Mouse (Mus musculus): ENCODE data around the gene Olfr1280. TPM values are rescaled to one million over a fixed set of nuclear protein-coding genes. Genes with fewer than 3 reads are reported as not detected.
"Not testable (repeated sequence)": the region's sequence is repeated elsewhere in the genome, so short reads cannot be mapped to it uniquely, and the experiment has no call there.

The Olfr1280 gene
- not detected in 2 replicates for polyA plus RNA-seq (2015; fragmentation: Nextera tagmentation; extraction: Ambion mirVana)

- ATAC-seq (ENCODE audit: low read depth) = no peak
- no peak within 1 kb of the TSS for H3K4me2 ChIP-seq (ENCODE audit: low read depth, low read length)
- H3K4me1 ChIP-seq (replicated peaks; ENCODE audit: control insufficient read depth, insufficient read depth, low read length) = no peaks in the 10 kb centered on the region
- no peak within 1 kb of the TSS for H3K4me3 ChIP-seq (ENCODE audit: low read length)
- no peak within 1 kb of the TSS for H3K27ac ChIP-seq (ENCODE audit: low read length)
- no peaks in the 10 kb centered on the region for H3K36me3 ChIP-seq (ENCODE audit: control insufficient read depth, insufficient read depth, low read length)
- H3K9ac ChIP-seq (ENCODE audit: low read length) = no peak within 1 kb of the TSS
- no peaks in the 10 kb centered on the region for H3K9me3 ChIP-seq (ENCODE audit: control insufficient read depth, low read length)
- no peaks in the 10 kb centered on the region for H3K27me3 ChIP-seq (ENCODE audit: control insufficient read depth, insufficient read depth, low read depth, low read length)
Observed at GRCm38 (mm10) chr2:111313717-111314116, at the start of gene Olfr1280. Olfr1280 (plus strand) TSS chr2:111314017.

- Histone ChIP-seq H3K4me1 (replicated peaks; ENCODE audit: control insufficient read depth, insufficient read depth, low read length) (no peaks in the 10 kb centered on the region), H3K9me3 (ENCODE audit: control insufficient read depth, low read length) (peaks cover 2% of the 10 kb centered on the region), H3K9ac (ENCODE audit: low read length) (no peak within 1 kb of the TSS), H3K36me3 (ENCODE audit: control insufficient read depth, insufficient read depth, low read length) (no peaks in the 10 kb centered on the region), H3K27me3 (ENCODE audit: control insufficient read depth, insufficient read depth, low read depth, low read length) (no peaks in the 10 kb centered on the region), H3K4me2 (ENCODE audit: low read depth, low read length) (no peak within 1 kb of the TSS), H3K4me3 (ENCODE audit: low read length) (no peak within 1 kb of the TSS), H3K27ac (ENCODE audit: low read length) (no peak within 1 kb of the TSS)
- no peak for ATAC-seq (ENCODE audit: low read depth)
- WGBS = 81% methylated on average over 2 of the region's 2 CpGs
Observed at GRCm38 (mm10) chr2:111274006-111274405, 39.8 kb upstream of the Olfr1280 start, which contains the start of gene Olfr1277. Olfr1277 (minus strand) TSS chr2:111274106.

GRCm38 (mm10) chr2:111289836-111290235, 24.0 kb upstream of the Olfr1280 start, which contains the start of gene Olfr1278:
Olfr1278 (plus strand) TSS chr2:111290136.
- Histone ChIP-seq H3K9ac (ENCODE audit: low read length) (no peak within 1 kb of the TSS), H3K27ac (ENCODE audit: low read length) (no peak within 1 kb of the TSS), H3K9me3 (ENCODE audit: control insufficient read depth, low read length) (no peaks in the 10 kb centered on the region), H3K4me2 (ENCODE audit: low read depth, low read length) (no peak within 1 kb of the TSS), H3K36me3 (ENCODE audit: control insufficient read depth, insufficient read depth, low read length) (no peaks in the 10 kb centered on the region), H3K27me3 (ENCODE audit: control insufficient read depth, insufficient read depth, low read depth, low read length) (no peaks in the 10 kb centered on the region), H3K4me3 (ENCODE audit: low read length) (no peak within 1 kb of the TSS), H3K4me1 (replicated peaks; ENCODE audit: control insufficient read depth, insufficient read depth, low read length) (no peaks in the 10 kb centered on the region)
- ATAC-seq (ENCODE audit: low read depth) = no peak

- no peaks in the 10 kb centered on the region for H3K27me3 ChIP-seq (ENCODE audit: control insufficient read depth, insufficient read depth, low read depth, low read length)
- ATAC-seq (ENCODE audit: low read depth) = no peak
- H3K9ac ChIP-seq (ENCODE audit: low read length) = no peak overlapping the region
- H3K36me3 ChIP-seq (ENCODE audit: control insufficient read depth, insufficient read depth, low read length) = no peaks in the 10 kb centered on the region
- no peaks in the 10 kb centered on the region for H3K4me1 ChIP-seq (replicated peaks; ENCODE audit: control insufficient read depth, insufficient read depth, low read length)
- no peak overlapping the region for H3K4me3 ChIP-seq (ENCODE audit: low read length)
- no peak overlapping the region for H3K27ac ChIP-seq (ENCODE audit: low read length)
- no peak overlapping the region for H3K4me2 ChIP-seq (ENCODE audit: low read depth, low read length)
- H3K9me3 ChIP-seq (ENCODE audit: control insufficient read depth, low read length) = no peaks in the 10 kb centered on the region
Observed at GRCm38 (mm10) chr2:111298541-111298940, 15.3 kb upstream of the Olfr1280 start.

- Histone ChIP-seq H3K36me3 (ENCODE audit: control insufficient read depth, insufficient read depth, low read length) (no peaks in the 10 kb centered on the region), H3K9me3 (ENCODE audit: control insufficient read depth, low read length) (no peaks in the 10 kb centered on the region), H3K27me3 (ENCODE audit: control insufficient read depth, insufficient read depth, low read depth, low read length) (no peaks in the 10 kb centered on the region), H3K27ac (ENCODE audit: low read length) (no peak within 1 kb of the TSS), H3K4me3 (ENCODE audit: low read length) (no peak within 1 kb of the TSS), H3K9ac (ENCODE audit: low read length) (no peak within 1 kb of the TSS), H3K4me1 (replicated peaks; ENCODE audit: control insufficient read depth, insufficient read depth, low read length) (no peaks in the 10 kb centered on the region), H3K4me2 (ENCODE audit: low read depth, low read length) (no peak within 1 kb of the TSS)
- no peak for ATAC-seq (ENCODE audit: low read depth)
Observed at GRCm38 (mm10) chr2:111300374-111300773, 13.4 kb upstream of the Olfr1280 start, which contains the start of gene Olfr1279. Olfr1279 (plus strand) TSS chr2:111300635.

GRCm38 (mm10) chr2:111326220-111326619, 12.4 kb downstream of the Olfr1280 start, which contains the start of gene Olfr1281:
Olfr1281 (plus strand) TSS chr2:111326520.
- no peak for ATAC-seq (ENCODE audit: low read depth)
- H3K27me3 ChIP-seq (ENCODE audit: control insufficient read depth, insufficient read depth, low read depth, low read length) = no peaks in the 10 kb centered on the region
- H3K36me3 ChIP-seq (ENCODE audit: control insufficient read depth, insufficient read depth, low read length) = no peaks in the 10 kb centered on the region
- 63% methylated on average over 2 of the region's 2 CpGs for WGBS
- no peak within 1 kb of the TSS for H3K27ac ChIP-seq (ENCODE audit: low read length)
- no peak within 1 kb of the TSS for H3K4me3 ChIP-seq (ENCODE audit: low read length)
- no peaks in the 10 kb centered on the region for H3K4me1 ChIP-seq (replicated peaks; ENCODE audit: control insufficient read depth, insufficient read depth, low read length)
- H3K9me3 ChIP-seq (ENCODE audit: control insufficient read depth, low read length) = no peaks in the 10 kb centered on the region
- no peak within 1 kb of the TSS for H3K4me2 ChIP-seq (ENCODE audit: low read depth, low read length)
- no peak within 1 kb of the TSS for H3K9ac ChIP-seq (ENCODE audit: low read length)

GRCm38 (mm10) chr2:111333721-111334120, 19.9 kb downstream of the Olfr1280 start:
- not testable (repeated sequence) for H3K4me2 ChIP-seq (ENCODE audit: low read depth, low read length); H3K4me1 ChIP-seq (replicated peaks; ENCODE audit: control insufficient read depth, insufficient read depth, low read length); ATAC-seq (ENCODE audit: low read depth); H3K36me3 ChIP-seq (ENCODE audit: control insufficient read depth, insufficient read depth, low read length); H3K27ac ChIP-seq (ENCODE audit: low read length); H3K27me3 ChIP-seq (ENCODE audit: control insufficient read depth, insufficient read depth, low read depth, low read length); H3K9me3 ChIP-seq (ENCODE audit: control insufficient read depth, low read length); H3K4me3 ChIP-seq (ENCODE audit: low read length); H3K9ac ChIP-seq (ENCODE audit: low read length)
- WGBS = 84% methylated on average over 5 of the region's 5 CpGs

- no peak within 1 kb of the TSS for H3K9ac ChIP-seq (ENCODE audit: low read length)
- H3K4me3 ChIP-seq (ENCODE audit: low read length) = no peak within 1 kb of the TSS
- no peaks in the 10 kb centered on the region for H3K4me1 ChIP-seq (replicated peaks; ENCODE audit: control insufficient read depth, insufficient read depth, low read length)
- H3K4me2 ChIP-seq (ENCODE audit: low read depth, low read length) = no peak within 1 kb of the TSS
- no peaks in the 10 kb centered on the region for H3K36me3 ChIP-seq (ENCODE audit: control insufficient read depth, insufficient read depth, low read length)
- ATAC-seq (ENCODE audit: low read depth) = no peak
- H3K27ac ChIP-seq (ENCODE audit: low read length) = no peak within 1 kb of the TSS
- WGBS = 51% methylated on average over 2 of the region's 2 CpGs
- no peaks in the 10 kb centered on the region for H3K27me3 ChIP-seq (ENCODE audit: control insufficient read depth, insufficient read depth, low read depth, low read length)
- no peaks in the 10 kb centered on the region for H3K9me3 ChIP-seq (ENCODE audit: control insufficient read depth, low read length)
Observed at GRCm38 (mm10) chr2:111335976-111336375, 22.2 kb downstream of the Olfr1280 start, which contains the start of gene Olfr1282. Olfr1282 (minus strand) TSS chr2:111336076.

- no peaks in the 10 kb centered on the region for H3K9me3 ChIP-seq (ENCODE audit: control insufficient read depth, low read length)
- H3K9ac ChIP-seq (ENCODE audit: low read length) = no peak within 1 kb of the TSS
- no peak for ATAC-seq (ENCODE audit: low read depth)
- H3K4me3 ChIP-seq (ENCODE audit: low read length) = no peak within 1 kb of the TSS
- H3K27ac ChIP-seq (ENCODE audit: low read length) = no peak within 1 kb of the TSS
- H3K36me3 ChIP-seq (ENCODE audit: control insufficient read depth, insufficient read depth, low read length) = no peaks in the 10 kb centered on the region
- no peak within 1 kb of the TSS for H3K4me2 ChIP-seq (ENCODE audit: low read depth, low read length)
- 67% methylated on average over 2 of the region's 2 CpGs for WGBS
- H3K4me1 ChIP-seq (replicated peaks; ENCODE audit: control insufficient read depth, insufficient read depth, low read length) = no peaks in the 10 kb centered on the region
- no peaks in the 10 kb centered on the region for H3K27me3 ChIP-seq (ENCODE audit: control insufficient read depth, insufficient read depth, low read depth, low read length)
Observed at GRCm38 (mm10) chr2:111366490-111366889, 52.7 kb downstream of the Olfr1280 start, which contains the start of gene Olfr1283. Olfr1283 (plus strand) TSS chr2:111366790.

GRCm38 (mm10) chr2:111375222-111375621, 61.4 kb downstream of the Olfr1280 start, which contains the start of gene Olfr1284:
Olfr1284 (plus strand) TSS chr2:111375522.
- H3K27ac ChIP-seq (ENCODE audit: low read length) = no peak within 1 kb of the TSS
- no peaks in the 10 kb centered on the region for H3K9me3 ChIP-seq (ENCODE audit: control insufficient read depth, low read length)
- 76% methylated on average over 1 of the region's 1 CpGs for WGBS
- H3K4me2 ChIP-seq (ENCODE audit: low read depth, low read length) = no peak within 1 kb of the TSS
- H3K4me1 ChIP-seq (replicated peaks; ENCODE audit: control insufficient read depth, insufficient read depth, low read length) = no peaks in the 10 kb centered on the region
- no peak within 1 kb of the TSS for H3K9ac ChIP-seq (ENCODE audit: low read length)
- H3K27me3 ChIP-seq (ENCODE audit: control insufficient read depth, insufficient read depth, low read depth, low read length) = no peaks in the 10 kb centered on the region
- ATAC-seq (ENCODE audit: low read depth) = no peak
- no peak within 1 kb of the TSS for H3K4me3 ChIP-seq (ENCODE audit: low read length)
- H3K36me3 ChIP-seq (ENCODE audit: control insufficient read depth, insufficient read depth, low read length) = no peaks in the 10 kb centered on the region

Data from lung, embryonic 16.5 days (tissue).